Mouse (Mus musculus): Measurements from ENCODE around the gene Sik2.

Sik2 gene

GRCm38 (mm10) chr9:50918131-50918530 lies 90.7 kb downstream of the Sik2 start:
- DNase-seq (ENCODE audit: low read depth, low spot score), result no peak

GRCm38 (mm10) chr9:50911861-50912515 lies 96.9 kb downstream of the Sik2 start:
- no peak for DNase-seq (ENCODE audit: low read depth, low spot score)

GRCm38 (mm10) chr9:50905321-50905720 lies 103.6 kb downstream of the Sik2 start:
- no peak for DNase-seq (ENCODE audit: low read depth, low spot score)

- DNase-seq (ENCODE audit: low read depth, low spot score), result no peak
Observed at GRCm38 (mm10) chr9:50904196-50904847, 104.6 kb downstream of the Sik2 start.

GRCm38 (mm10) chr9:50900026-50900920 lies 108.6 kb downstream of the Sik2 start:
- no peak for DNase-seq (ENCODE audit: low read depth, low spot score)

GRCm38 (mm10) chr9:50893665-50894064 lies 115.2 kb downstream of the Sik2 start:
- no peak for DNase-seq (ENCODE audit: low read depth, low spot score)

- DNase-seq (ENCODE audit: low read depth, low spot score), result no peak
Observed at GRCm38 (mm10) chr9:50890494-50891090, 118.3 kb downstream of the Sik2 start.

GRCm38 (mm10) chr9:50889964-50890363 lies 118.9 kb downstream of the Sik2 start:
- no peak for DNase-seq (ENCODE audit: low read depth, low spot score)

GRCm38 (mm10) chr9:50889211-50889610 lies 119.7 kb downstream of the Sik2 start:
- no peak for DNase-seq (ENCODE audit: low read depth, low spot score)

- no peak for DNase-seq (ENCODE audit: low read depth, low spot score)
Observed at GRCm38 (mm10) chr9:50887351-50887750, 121.5 kb downstream of the Sik2 start.

- no peak for DNase-seq (ENCODE audit: low read depth, low spot score)
Observed at GRCm38 (mm10) chr9:50886870-50887269, 122.0 kb downstream of the Sik2 start.

- no peak for DNase-seq (ENCODE audit: low read depth, low spot score)
Observed at GRCm38 (mm10) chr9:50885600-50885987, 123.3 kb downstream of the Sik2 start.

GRCm38 (mm10) chr9:50884741-50885599 lies 123.9 kb downstream of the Sik2 start:
- DNase-seq (ENCODE audit: low read depth, low spot score), result peak; percentile 11

- DNase-seq (ENCODE audit: low read depth, low spot score), result no peak
Observed at GRCm38 (mm10) chr9:50884093-50884492, 124.8 kb downstream of the Sik2 start.

GRCm38 (mm10) chr9:50882183-50882582 lies 126.7 kb downstream of the Sik2 start:
- no peak for DNase-seq (ENCODE audit: low read depth, low spot score)

GRCm38 (mm10) chr9:50877431-50877830 lies 131.4 kb downstream of the Sik2 start:
- no peak for DNase-seq (ENCODE audit: low read depth, low spot score)

- no peak for DNase-seq (ENCODE audit: low read depth, low spot score)
Observed at GRCm38 (mm10) chr9:50876287-50876686, 132.6 kb downstream of the Sik2 start.

- no peak for DNase-seq (ENCODE audit: low read depth, low spot score)
Observed at GRCm38 (mm10) chr9:50875470-50875869, 133.4 kb downstream of the Sik2 start.

- no peak for DNase-seq (ENCODE audit: low read depth, low spot score)
Observed at GRCm38 (mm10) chr9:50874031-50874430, 134.8 kb downstream of the Sik2 start.

GRCm38 (mm10) chr9:50873210-50873609 lies 135.7 kb downstream of the Sik2 start:
- DNase-seq (ENCODE audit: low read depth, low spot score), result no peak

- DNase-seq (ENCODE audit: low read depth, low spot score), result no peak
Observed at GRCm38 (mm10) chr9:50868182-50868581, 140.7 kb downstream of the Sik2 start.

Measured in retina, postnatal 7 days (tissue).